Mouse (Mus musculus): ENCODE results near the gene Arhgdib. TPM values are rescaled to one million over a fixed set of nuclear protein-coding genes. Genes with fewer than 3 reads are reported as not detected.

The Arhgdib gene
- polyA plus RNA-seq, 1 experiment: 531 TPM

DNA sequence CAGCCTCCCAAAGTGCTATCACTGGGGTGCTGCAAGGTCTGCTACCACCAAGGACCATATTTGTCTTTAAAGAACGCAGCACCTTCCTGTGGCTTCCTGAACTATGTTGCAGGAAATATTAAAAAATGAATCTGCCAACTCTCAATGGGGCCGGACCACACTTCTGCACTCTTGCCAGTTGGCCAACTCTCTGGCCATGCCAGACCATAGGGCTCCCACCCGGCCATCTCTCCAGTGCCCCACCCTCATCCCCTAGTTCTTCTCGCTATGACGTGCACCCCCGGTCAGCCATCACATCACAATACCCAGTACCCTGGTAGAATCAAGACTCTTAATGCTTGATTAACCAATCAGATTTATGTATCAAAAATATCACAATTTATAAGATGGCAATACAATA, 57.7 kb downstream of the Arhgdib start:
- H3K4me3 ChIP-seq (replicated peaks; ENCODE audit: control insufficient read depth, low read depth, low read length): no peak overlapping the region
- no peak overlapping the region for H3K27ac ChIP-seq (ENCODE audit: control insufficient read depth, insufficient read depth, low read depth, low read length, poor library complexity)
- WGBS: 65% methylated on average over 6 of the region's 6 CpGs
- H3K4me1 ChIP-seq (ENCODE audit: control insufficient read depth, insufficient read depth, low read length): no peaks in the 10 kb centered on the region
- no peak for TF ChIP-seq CTCF (IDR thresholded peaks at IDR 0.05; ENCODE audit: control insufficient read depth, insufficient read depth, low read length)
- no peak for TF ChIP-seq POLR2A (IDR thresholded peaks at IDR 0.05; ENCODE audit: borderline replicate concordance, control insufficient read depth, low read depth, low read length)

DNA sequence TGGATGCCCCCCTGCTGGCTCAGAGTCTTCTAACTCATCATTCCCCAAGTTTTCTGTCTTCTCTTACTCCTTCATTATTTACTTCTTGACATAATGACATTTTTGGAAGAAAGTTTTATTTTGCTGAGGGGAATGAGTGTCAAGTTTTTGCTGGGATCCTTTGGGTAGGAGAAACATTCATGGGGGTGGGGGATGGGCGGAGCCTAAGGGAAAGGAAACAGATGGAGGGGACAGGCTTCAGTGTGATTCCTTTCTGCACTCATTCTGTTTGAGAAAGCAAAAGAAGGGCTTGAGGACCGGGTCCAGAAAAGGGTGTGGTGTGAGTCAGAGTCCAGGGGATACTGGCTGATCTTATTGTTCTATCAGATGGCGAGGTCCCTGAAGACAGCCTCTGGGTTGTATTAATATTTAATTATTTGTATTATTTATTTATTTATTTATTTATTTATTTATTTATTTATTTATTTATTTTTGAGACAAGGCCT, 58.2 kb downstream of the Arhgdib start:
- Histone ChIP-seq H3K4me1 (ENCODE audit: control insufficient read depth, insufficient read depth, low read length) (no peaks in the 10 kb centered on the region), H3K4me3 (replicated peaks; ENCODE audit: control insufficient read depth, low read depth, low read length) (no peak overlapping the region), H3K27ac (ENCODE audit: control insufficient read depth, insufficient read depth, low read depth, low read length, poor library complexity) (no peak overlapping the region)
- TF ChIP-seq POLR2A (IDR thresholded peaks at IDR 0.05; ENCODE audit: borderline replicate concordance, control insufficient read depth, low read depth, low read length) (no peak), CTCF (IDR thresholded peaks at IDR 0.05; ENCODE audit: control insufficient read depth, insufficient read depth, low read length) (no peak)
- 68% methylated on average over 3 of the region's 3 CpGs for WGBS

DNA sequence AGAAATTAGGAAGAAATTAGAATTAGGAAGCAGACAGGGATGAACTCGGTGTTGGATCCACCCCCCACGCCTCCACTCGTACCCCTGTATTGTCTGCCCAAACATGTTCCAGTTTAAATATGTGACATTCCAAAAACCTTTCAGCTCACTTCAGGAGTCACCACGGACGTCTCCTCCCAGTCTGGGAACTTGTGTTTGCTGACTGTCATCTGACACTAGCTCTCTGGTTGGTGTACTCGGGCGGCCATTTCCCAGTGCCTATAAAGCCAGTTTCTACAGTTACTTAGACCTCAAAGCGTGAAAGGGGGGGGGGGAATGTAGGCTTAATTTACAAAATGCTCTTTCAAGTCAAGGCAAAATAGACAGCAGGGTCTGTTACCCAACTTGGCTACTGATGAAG, 60.0 kb downstream of the Arhgdib start:
- Histone ChIP-seq H3K27ac (ENCODE audit: control insufficient read depth, insufficient read depth, low read depth, low read length, poor library complexity) (no peak overlapping the region), H3K4me1 (ENCODE audit: control insufficient read depth, insufficient read depth, low read length) (no peaks in the 10 kb centered on the region), H3K4me3 (replicated peaks; ENCODE audit: control insufficient read depth, low read depth, low read length) (no peak overlapping the region)
- 83% methylated on average over 8 of the region's 8 CpGs for WGBS
- TF ChIP-seq CTCF (IDR thresholded peaks at IDR 0.05; ENCODE audit: control insufficient read depth, insufficient read depth, low read length) (no peak), POLR2A (IDR thresholded peaks at IDR 0.05; ENCODE audit: borderline replicate concordance, control insufficient read depth, low read depth, low read length) (no peak)

DNA sequence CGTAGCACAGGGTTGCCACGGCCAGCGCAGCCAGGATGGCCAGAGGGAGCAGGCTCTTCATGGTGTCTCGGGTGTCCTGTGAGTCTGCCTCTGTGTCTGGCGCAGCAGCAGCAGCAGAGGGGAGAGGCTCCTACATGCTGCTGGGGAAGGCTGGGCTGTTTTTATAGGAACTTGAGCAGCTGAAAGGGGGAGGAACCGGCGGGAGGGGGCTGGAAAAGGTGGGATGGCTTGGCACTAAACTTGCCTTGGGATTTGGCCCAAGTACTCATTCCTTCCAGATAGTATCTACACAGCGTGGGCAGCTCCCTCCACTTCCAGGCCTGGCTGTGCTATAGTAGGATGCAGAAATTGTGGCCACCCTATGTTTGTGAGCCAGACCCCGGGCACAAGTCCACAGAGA, 66.0 kb downstream of the Arhgdib start, which contains the start of gene Mgp:
TSS of gene Mgp (minus strand) at position 154 of the 400 bp plus-strand sequence.
- Histone ChIP-seq H3K27ac (ENCODE audit: control insufficient read depth, insufficient read depth, low read depth, low read length, poor library complexity) (no peak within 1 kb of the TSS), H3K4me1 (ENCODE audit: control insufficient read depth, insufficient read depth, low read length) (no peaks in the 10 kb centered on the region), H3K4me3 (replicated peaks; ENCODE audit: control insufficient read depth, low read depth, low read length) (no peak within 1 kb of the TSS)
- no peak for TF ChIP-seq POLR2A (IDR thresholded peaks at IDR 0.05; ENCODE audit: borderline replicate concordance, control insufficient read depth, low read depth, low read length)
- TF ChIP-seq CTCF (IDR thresholded peaks at IDR 0.05; ENCODE audit: control insufficient read depth, insufficient read depth, low read length): no peak
- 72% methylated on average over 9 of the region's 9 CpGs for WGBS

DNA sequence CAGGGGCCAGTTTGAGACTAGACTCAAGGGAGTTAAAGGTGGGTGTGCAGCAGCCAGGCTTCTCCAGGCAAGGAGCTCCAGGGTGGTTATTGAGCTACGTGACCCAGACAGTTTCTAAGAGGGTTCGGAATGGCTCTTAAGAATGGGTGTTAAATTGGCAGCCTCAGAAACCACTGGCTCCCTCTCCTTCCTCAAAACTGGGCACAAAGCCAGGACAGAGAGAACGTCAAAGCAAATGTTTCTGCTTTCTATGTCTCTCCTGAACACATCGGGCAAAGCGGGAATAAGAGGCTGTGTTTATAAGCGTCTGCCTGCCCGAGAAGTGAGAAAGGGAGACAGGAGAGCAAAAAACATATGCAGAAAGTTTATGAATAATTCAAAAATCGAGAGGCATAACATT, 67.1 kb downstream of the Arhgdib start:
- Histone ChIP-seq H3K27ac (ENCODE audit: control insufficient read depth, insufficient read depth, low read depth, low read length, poor library complexity) (no peak overlapping the region), H3K4me1 (ENCODE audit: control insufficient read depth, insufficient read depth, low read length) (no peaks in the 10 kb centered on the region), H3K4me3 (replicated peaks; ENCODE audit: control insufficient read depth, low read depth, low read length) (no peak overlapping the region)
- no peak for TF ChIP-seq POLR2A (IDR thresholded peaks at IDR 0.05; ENCODE audit: borderline replicate concordance, control insufficient read depth, low read depth, low read length)
- no peak for TF ChIP-seq CTCF (IDR thresholded peaks at IDR 0.05; ENCODE audit: control insufficient read depth, insufficient read depth, low read length)
- 9% methylated on average over 8 of the region's 8 CpGs for WGBS

Other genes starting within 250 kb of the Arhgdib start
- not detected in 2 replicates for gene Gucy2c, start 160.1 kb downstream of the Arhgdib start, polyA plus RNA-seq (2011; ENCODE audit: insufficient read depth, insufficient read length, low replicate concordance, missing spikeins)
- gene Hist4h4, start 137.5 kb downstream of the Arhgdib start, polyA plus RNA-seq (2011; ENCODE audit: insufficient read depth, insufficient read length, low replicate concordance, missing spikeins): 7.2 and 8.0 TPM in 2 replicates
- 65.5 and 78.9 TPM in 2 replicates for gene H2afj, start 133.7 kb downstream of the Arhgdib start, polyA plus RNA-seq (2011; ENCODE audit: insufficient read depth, insufficient read length, low replicate concordance, missing spikeins)
- not detected in 2 replicates for gene BC049715, start 114.3 kb downstream of the Arhgdib start, polyA plus RNA-seq (2011; ENCODE audit: insufficient read depth, insufficient read length, low replicate concordance, missing spikeins)
- gene Wbp11, start 113.7 kb downstream of the Arhgdib start, polyA plus RNA-seq (2011; ENCODE audit: insufficient read depth, insufficient read length, low replicate concordance, missing spikeins): 38.3 and 48.2 TPM in 2 replicates
- 0.95 and 1.9 TPM in 2 replicates for gene Smco3, start 106.4 kb downstream of the Arhgdib start, polyA plus RNA-seq (2011; ENCODE audit: insufficient read depth, insufficient read length, low replicate concordance, missing spikeins)
- 18.5 and 20.6 TPM in 2 replicates for gene Art4, start 84.2 kb downstream of the Arhgdib start, polyA plus RNA-seq (2011; ENCODE audit: insufficient read depth, insufficient read length, low replicate concordance, missing spikeins)
- gene Mgp, start 66.1 kb downstream of the Arhgdib start, polyA plus RNA-seq (2011; ENCODE audit: insufficient read depth, insufficient read length, low replicate concordance, missing spikeins): 43.9 and 117 TPM in 2 replicates
- 4.8 and 11.3 TPM in 2 replicates for gene Erp27, start 19.7 kb downstream of the Arhgdib start, polyA plus RNA-seq (2011; ENCODE audit: insufficient read depth, insufficient read length, low replicate concordance, missing spikeins)
- 0.27 and 0.42 TPM in 2 replicates for gene Pde6h, start 18.1 kb downstream of the Arhgdib start, polyA plus RNA-seq (2011; ENCODE audit: insufficient read depth, insufficient read length, low replicate concordance, missing spikeins)
- gene Rerg, start 228.6 kb upstream of the Arhgdib start, polyA plus RNA-seq (2011; ENCODE audit: insufficient read depth, insufficient read length, low replicate concordance, missing spikeins): 1.1 TPM in 1 of 2 replicates, not detected in the other

Measured in bone marrow, adult 2 months (tissue).